Mouse (Mus musculus) hindbrain, embryonic 13.5 days (tissue): ENCODE results near the gene Slc25a11. TPM values are rescaled to one million over a fixed set of nuclear protein-coding genes. Genes with fewer than 3 reads are reported as not detected.
A peak's percentile ranks its signal among the peaks of the same experiment; 100 is the strongest.

Experiments
- ATAC-seq: fragments of 200-750 bp; cut with Nextera tagmentation; 2 replicates; pipeline ENCODE4 v1.8.0; 2017; ENCODE audit warnings: moderate TSS enrichment; ENCODE audit not compliant: low FRiP score
- H3K27ac ChIP-seq: fragments of 300-500 bp; sonication (generic); 2 replicates; pipeline ENCODE4 v1.5.1; 2015; ENCODE audit warnings: inconsistent platforms, mild to moderate bottlenecking, moderate library complexity
- H3K27me3 ChIP-seq: fragments of 300-500 bp; sonication (generic); 2 replicates; pipeline ENCODE4 v1.6.1; 2015; ENCODE audit warnings: mild to moderate bottlenecking, inconsistent platforms
- H3K36me3 ChIP-seq: fragments of 300-500 bp; sonication (generic); 2 replicates; pipeline ENCODE4 v1.6.1; 2015; ENCODE audit warnings: mild to moderate bottlenecking, inconsistent platforms
- H3K4me1 ChIP-seq: fragments of 300-500 bp; sonication (generic); replicated peaks from 2 replicates; pipeline ENCODE4 v1.6.1; 2015; ENCODE audit warnings: inconsistent platforms
- H3K4me2 ChIP-seq: fragments of 300-500 bp; sonication (generic); 2 replicates; pipeline ENCODE4 v1.6.1; 2015; ENCODE audit warnings: inconsistent platforms, mild to moderate bottlenecking, moderate library complexity
- H3K4me3 ChIP-seq: fragments of 300-500 bp; sonication (generic); 2 replicates; pipeline ENCODE4 v1.5.1; 2015; ENCODE audit warnings: mild to moderate bottlenecking, inconsistent platforms
- H3K9ac ChIP-seq: fragments of 300-500 bp; sonication (generic); 2 replicates; pipeline ENCODE4 v1.6.1; 2015; ENCODE audit warnings: mild to moderate bottlenecking, inconsistent platforms
- H3K9me3 ChIP-seq: fragments of 300-500 bp; sonication (generic); 2 replicates; pipeline ENCODE4 v1.6.1; 2016; ENCODE audit warnings: inconsistent platforms
- WGBS: fragments of 180-500 bp; shearing (Covaris S2); methylation state at CpG from one replicate; pipeline ENCODE4 v1.1.7; 2015; 5-methylcytosine and 5-hydroxymethylcytosine counted together
- polyA plus RNA-seq: library from polyadenylated mRNA; unstranded; fragments of >200 nt; fragmentation: Nextera tagmentation; extraction: Ambion mirVana; gene quantifications from 2 replicates; pipeline ENCODE4 v1.2.1, GENCODE M21; 2015

Slc25a11 gene
- polyA plus RNA-seq, 1 experiment from 2014 or later: 159 TPM

GRCm38 (mm10) chr11:70605024-70605566 is 42.2 kb downstream of the Slc25a11 start:
- ATAC-seq: no peak
- Histone ChIP-seq H3K4me1 (no peaks in the 10 kb centered on the region), H3K27me3 (no peaks in the 10 kb centered on the region), H3K4me3 (no peak overlapping the region), H3K27ac (no peak overlapping the region), H3K9me3 (no peaks in the 10 kb centered on the region), H3K4me2 (no peak overlapping the region), H3K9ac (no peak overlapping the region), H3K36me3 (peaks cover 89% of the 10 kb centered on the region)
- WGBS: 57% methylated on average over 14 of the region's 14 CpGs

GRCm38 (mm10) chr11:70598451-70598953 is 48.8 kb downstream of the Slc25a11 start:
- no peak for ATAC-seq
- Histone ChIP-seq H3K4me1 (peaks cover 18% of the 10 kb centered on the region), H3K9ac (no peak overlapping the region), H3K4me2 (no peak overlapping the region), H3K27ac (no peak overlapping the region), H3K9me3 (no peaks in the 10 kb centered on the region), H3K4me3 (no peak overlapping the region), H3K27me3 (no peaks in the 10 kb centered on the region), H3K36me3 (peaks cover 54% of the 10 kb centered on the region)
- 93% methylated on average over 9 of the region's 9 CpGs for WGBS

GRCm38 (mm10) chr11:70597301-70597700 is 50.0 kb downstream of the Slc25a11 start:
- Histone ChIP-seq H3K36me3 (peaks cover 44% of the 10 kb centered on the region), H3K9ac (no peak overlapping the region), H3K9me3 (no peaks in the 10 kb centered on the region), H3K4me3 (no peak overlapping the region), H3K4me2 (no peak overlapping the region), H3K27me3 (no peaks in the 10 kb centered on the region), H3K27ac (no peak overlapping the region), H3K4me1 (peaks cover 18% of the 10 kb centered on the region)
- 85% methylated on average over 6 of the region's 6 CpGs for WGBS
- ATAC-seq: no peak

GRCm38 (mm10) chr11:70596094-70596493 is 51.2 kb downstream of the Slc25a11 start:
- 37% methylated on average over 4 of the region's 4 CpGs for WGBS
- Histone ChIP-seq H3K36me3 (peaks cover 33% of the 10 kb centered on the region), H3K4me2 (no peak overlapping the region), H3K4me1 (peaks cover 21% of the 10 kb centered on the region), H3K27ac (peak overlapping the region; percentile 70), H3K27me3 (no peaks in the 10 kb centered on the region), H3K4me3 (no peak overlapping the region), H3K9me3 (no peaks in the 10 kb centered on the region), H3K9ac (0 out of 2 replicates have a peak overlapping the region, but pooled peaks have one; percentile 1)
- ATAC-seq: peak; percentile 28; the same call in 1 of the 2 replicates

- no peak for ATAC-seq
- Histone ChIP-seq H3K27ac (0 out of 2 replicates have a peak overlapping the region, but pooled peaks have one; percentile 14), H3K4me1 (peaks cover 21% of the 10 kb centered on the region), H3K4me3 (no peak overlapping the region), H3K27me3 (no peaks in the 10 kb centered on the region), H3K36me3 (peaks cover 33% of the 10 kb centered on the region), H3K9me3 (no peaks in the 10 kb centered on the region), H3K9ac (0 out of 2 replicates have a peak overlapping the region, but pooled peaks have one; percentile 1), H3K4me2 (no peak overlapping the region)
- 75% methylated on average over 2 of the region's 2 CpGs for WGBS
Measured at GRCm38 (mm10) chr11:70595638-70596037, 51.6 kb downstream of the Slc25a11 start.

- Histone ChIP-seq H3K4me2 (no peak overlapping the region), H3K36me3 (peaks cover 24% of the 10 kb centered on the region), H3K27ac (peak overlapping the region; percentile 9), H3K27me3 (no peaks in the 10 kb centered on the region), H3K4me3 (no peak overlapping the region), H3K9me3 (no peaks in the 10 kb centered on the region), H3K9ac (no peak overlapping the region), H3K4me1 (peaks cover 21% of the 10 kb centered on the region)
- ATAC-seq: no peak
- 84% methylated on average over 15 of the region's 15 CpGs for WGBS
Measured at GRCm38 (mm10) chr11:70594253-70594989, 52.9 kb downstream of the Slc25a11 start.

Other genes with a start within 250 kb of the Slc25a11 start
- 33.3 and 33.6 TPM in 2 replicates for gene Pelp1, start 237.4 kb downstream of the Slc25a11 start, polyA plus RNA-seq
- gene Arrb2, start 214.8 kb downstream of the Slc25a11 start, polyA plus RNA-seq: 47.6 and 50.2 TPM in 2 replicates
- gene Med11, start 195.6 kb downstream of the Slc25a11 start, polyA plus RNA-seq: 43.2 and 45.5 TPM in 2 replicates
- gene Zmynd15, start 188.0 kb downstream of the Slc25a11 start, polyA plus RNA-seq: 0.45 and 0.98 TPM in 2 replicates
- gene Cxcl16, start 187.5 kb downstream of the Slc25a11 start, polyA plus RNA-seq: 4.6 and 6.7 TPM in 2 replicates
- gene Tm4sf5, start 142.2 kb downstream of the Slc25a11 start, polyA plus RNA-seq: 0.83 and 2.3 TPM in 2 replicates
- gene Vmo1, start 132.9 kb downstream of the Slc25a11 start, polyA plus RNA-seq: 0.31 TPM in 1 of 2 replicates, not detected in the other
- 0.25 and 0.29 TPM in 2 replicates for gene Gltpd2, start 128.3 kb downstream of the Slc25a11 start, polyA plus RNA-seq
- 802 and 803 TPM in 2 replicates for gene Psmb6, start 122.1 kb downstream of the Slc25a11 start, polyA plus RNA-seq
- gene Gm40193, start 114.5 kb downstream of the Slc25a11 start, polyA plus RNA-seq: not detected in 2 replicates
- 9.0 and 10.1 TPM in 2 replicates for gene Pld2, start 107.4 kb downstream of the Slc25a11 start, polyA plus RNA-seq
- 14.2 and 15.3 TPM in 2 replicates for gene Mink1, start 84.6 kb downstream of the Slc25a11 start, polyA plus RNA-seq
- not detected in 2 replicates for gene 4930544D05Rik, start 31.6 kb downstream of the Slc25a11 start, polyA plus RNA-seq
- gene Chrne, start 28.3 kb downstream of the Slc25a11 start, polyA plus RNA-seq: not detected in 2 replicates
- gene Gp1ba, start 8.4 kb downstream of the Slc25a11 start, polyA plus RNA-seq: 0.16 and 0.21 TPM in 2 replicates
- gene Rnf167, start 244 bp downstream of the Slc25a11 start, polyA plus RNA-seq: 109 TPM in 2 replicates
- gene Pfn1, start 7.2 kb upstream of the Slc25a11 start, polyA plus RNA-seq: 851 and 865 TPM in 2 replicates
- gene Eno3, start 9.7 kb upstream of the Slc25a11 start, polyA plus RNA-seq: 7.1 and 9.2 TPM in 2 replicates
- 162 and 169 TPM in 2 replicates for gene Spag7, start 21.9 kb upstream of the Slc25a11 start, polyA plus RNA-seq
- gene Camta2, start 40.6 kb upstream of the Slc25a11 start, polyA plus RNA-seq: 15.2 and 15.3 TPM in 2 replicates
- gene Inca1, start 52.7 kb upstream of the Slc25a11 start, polyA plus RNA-seq: 1.6 TPM in 2 replicates
- gene Kif1c, start 53.1 kb upstream of the Slc25a11 start, polyA plus RNA-seq: 1.5 and 1.7 TPM in 2 replicates
- 14.2 and 15.0 TPM in 2 replicates for gene Zfp3, start 116.7 kb upstream of the Slc25a11 start, polyA plus RNA-seq
- gene Scimp, start 165.1 kb upstream of the Slc25a11 start, polyA plus RNA-seq: 0.30 TPM in 1 of 2 replicates, not detected in the other
- gene Rabep1, start 197.3 kb upstream of the Slc25a11 start, polyA plus RNA-seq: 83.1 and 87.5 TPM in 2 replicates